Mouse (Mus musculus) C2C12 (cell line): ENCODE data around the gene Minpp1. TPM values are rescaled to one million over a fixed set of nuclear protein-coding genes. Genes with fewer than 3 reads are reported as not detected.

ENCODE experiments used
- H3K27me3 ChIP-seq: one replicate; pipeline ENCODE4 v1.6.1; 2011; ENCODE audit not compliant: control insufficient read depth, insufficient read depth, insufficient read length
- H3K36me3 ChIP-seq: one replicate; pipeline ENCODE4 v1.6.1; 2011; ENCODE audit not compliant: control insufficient read depth, insufficient read depth
- H3K4me3 ChIP-seq: one replicate; pipeline ENCODE4 v1.5.1; 2011; ENCODE audit warnings: mild to moderate bottlenecking, control low read depth; ENCODE audit not compliant: poor library complexity, insufficient read depth, severe bottlenecking
- H3K79me2 ChIP-seq: one replicate; pipeline ENCODE4 v1.6.1; 2011; ENCODE audit not compliant: control insufficient read depth, insufficient read depth
- H3K79me3 ChIP-seq: one replicate; pipeline ENCODE4 v1.6.1; 2011; ENCODE audit warnings: low read depth, control low read depth
- H3ac ChIP-seq: one replicate; pipeline ENCODE3; 2011; ENCODE audit warnings: low read depth; ENCODE audit not compliant: control insufficient read depth, insufficient read length
- CEBPB ChIP-seq: IDR thresholded peaks from one replicate; pipeline ENCODE4 v1.6.1; 2011; ENCODE audit warnings: low read depth, mild to moderate bottlenecking, control low read depth, moderate library complexity
- CTCF ChIP-seq: IDR thresholded peaks from one replicate; pipeline ENCODE4 v1.5.1; 2011; ENCODE audit not compliant: control insufficient read depth, insufficient read depth, insufficient read length
- FOSL1 ChIP-seq: IDR thresholded peaks from one replicate; pipeline ENCODE4 v1.8.0; 2011; ENCODE audit warnings: mild to moderate bottlenecking, low read length; ENCODE audit not compliant: poor library complexity, insufficient read depth, severe bottlenecking
- MAX ChIP-seq: IDR thresholded peaks from one replicate; pipeline ENCODE4 v1.6.1; 2011; ENCODE audit warnings: mild to moderate bottlenecking, control low read depth
- MYOD1 ChIP-seq: IDR thresholded peaks from one replicate; pipeline ENCODE4 v1.6.1; 2011; ENCODE audit warnings: low read depth; ENCODE audit not compliant: control insufficient read depth, insufficient read length
- MYOG ChIP-seq: IDR thresholded peaks from one replicate; pipeline ENCODE4 v1.6.1; 2011; ENCODE audit not compliant: control insufficient read depth, insufficient read length; ENCODE audit errors: extremely low read depth
- USF1 ChIP-seq: IDR thresholded peaks from one replicate; pipeline ENCODE4 v1.6.1; 2011; ENCODE audit warnings: low read depth, mild to moderate bottlenecking, control low read depth, moderate library complexity
- polyA plus RNA-seq: library from polyadenylated mRNA; unstranded; fragments of >200 nt; fragmentation: generic; extraction: Trizol; gene quantifications from one replicate; pipeline ENCODE4 v1.2.1, GENCODE M21; 2012; ENCODE audit warnings: missing spikeins

Gene Minpp1
- polyA plus RNA-seq, 1 experiment, result 30.4 TPM

DNA sequence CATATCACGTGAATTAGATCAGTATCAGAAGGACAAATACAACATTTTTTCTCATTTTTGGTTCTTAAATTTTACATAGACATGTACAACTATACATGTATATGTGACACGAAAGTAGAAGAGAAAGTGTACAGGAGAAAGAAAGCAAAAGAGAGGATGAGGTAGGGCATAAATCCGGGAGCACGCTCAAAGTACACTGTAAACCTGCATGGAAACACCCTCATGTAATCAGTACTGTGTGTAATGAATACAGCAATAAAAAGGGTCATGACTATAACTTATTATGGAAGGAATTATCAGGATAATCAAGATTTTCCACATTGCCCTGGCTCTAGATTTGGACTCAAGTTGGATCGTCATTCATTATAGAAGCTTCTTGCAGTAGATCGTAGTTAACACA lies 22.5 kb upstream of the Minpp1 start:
- H3K79me2 ChIP-seq, result no peaks in the 10 kb centered on the region
- H3K79me3 ChIP-seq, result no peaks in the 10 kb centered on the region
- TF ChIP-seq MAX (no peak), CTCF (no peak), USF1 (no peak), MYOG (no peak), FOSL1 (no peak), CEBPB (no peak), MYOD1 (no peak)
- no peaks in the 10 kb centered on the region for H3K36me3 ChIP-seq
- no peaks in the 10 kb centered on the region for H3K27me3 ChIP-seq
- no peak overlapping the region for H3ac ChIP-seq
- no peak overlapping the region for H3K4me3 ChIP-seq

DNA sequence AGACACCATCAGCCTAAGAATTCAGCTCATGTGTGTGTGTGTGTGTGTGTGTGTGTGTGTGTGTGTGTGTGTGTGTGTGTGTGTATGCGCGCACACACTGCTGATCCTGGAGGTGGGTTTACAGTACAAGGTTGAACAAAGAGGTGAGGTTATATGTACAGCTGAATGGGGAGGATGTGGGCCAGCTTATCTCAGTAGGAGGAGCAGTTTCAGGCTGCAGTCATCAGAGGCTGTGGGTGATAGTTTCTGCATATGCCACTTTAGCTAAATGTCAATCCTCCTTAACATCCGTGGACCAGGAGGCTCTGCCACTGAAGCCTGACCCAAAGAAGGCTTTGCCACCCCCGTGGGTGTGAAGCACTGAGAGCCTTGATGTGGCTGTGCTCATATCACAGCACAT lies 20.3 kb upstream of the Minpp1 start:
- Histone ChIP-seq H3K4me3 (no peak overlapping the region), H3K36me3 (no peaks in the 10 kb centered on the region), H3K79me3 (no peaks in the 10 kb centered on the region), H3ac (no peak overlapping the region), H3K27me3 (no peaks in the 10 kb centered on the region), H3K79me2 (no peaks in the 10 kb centered on the region)
- no peak for TF ChIP-seq MYOG
- TF ChIP-seq MAX, result no peak
- TF ChIP-seq MYOD1, result no peak
- no peak for TF ChIP-seq CTCF
- no peak for TF ChIP-seq CEBPB
- no peak for TF ChIP-seq USF1
- no peak for TF ChIP-seq FOSL1

DNA sequence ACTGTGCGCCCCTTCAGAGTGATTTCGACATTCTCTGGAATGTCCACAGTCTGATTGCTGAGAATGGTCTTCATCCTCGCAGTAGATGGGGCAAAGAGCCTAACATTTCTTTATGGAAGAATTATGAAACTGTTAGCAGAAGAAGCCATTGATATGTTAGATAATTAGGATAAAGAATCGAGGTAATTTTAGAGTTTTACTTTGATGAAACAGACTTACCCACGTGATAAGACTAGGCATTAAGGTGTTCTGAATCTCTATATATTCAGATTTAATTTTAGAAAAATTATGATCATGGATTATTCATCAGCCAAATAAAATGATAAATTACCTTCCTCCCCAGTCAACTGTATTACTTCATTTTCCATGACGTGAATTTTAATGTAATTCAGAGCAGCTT lies 19.1 kb upstream of the Minpp1 start, which contains the start of gene Rpl9-ps6:
TSS of gene Rpl9-ps6 (minus strand) at position 101 of the 400 bp plus-strand sequence.
- Histone ChIP-seq H3ac (no peak within 1 kb of the TSS), H3K79me3 (no peaks in the 10 kb centered on the region), H3K4me3 (no peak within 1 kb of the TSS), H3K36me3 (no peaks in the 10 kb centered on the region), H3K27me3 (no peaks in the 10 kb centered on the region), H3K79me2 (no peaks in the 10 kb centered on the region)
- no peak for TF ChIP-seq CEBPB
- TF ChIP-seq CTCF, result no peak

DNA sequence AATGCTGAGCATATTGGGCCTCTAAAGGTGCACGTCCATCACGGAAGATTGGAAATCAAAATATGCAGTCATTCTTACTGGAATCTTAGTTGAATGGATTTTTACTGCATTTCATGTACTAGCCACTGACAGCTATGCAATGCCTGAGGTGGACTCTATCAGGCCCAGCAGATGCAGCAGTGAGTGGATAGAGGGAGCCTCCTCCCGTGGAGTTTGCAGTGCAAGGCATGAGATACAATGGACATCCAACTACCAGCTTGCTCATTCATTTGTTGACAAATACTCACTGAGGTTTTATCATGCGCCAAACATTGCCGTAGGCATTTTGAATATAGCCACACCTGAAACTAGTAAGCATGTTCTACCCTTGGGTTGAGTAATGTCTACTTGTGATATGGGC lies 18.2 kb upstream of the Minpp1 start:
- no peaks in the 10 kb centered on the region for H3K79me3 ChIP-seq
- no peaks in the 10 kb centered on the region for H3K36me3 ChIP-seq
- H3K27me3 ChIP-seq, result no peaks in the 10 kb centered on the region
- H3ac ChIP-seq, result no peak overlapping the region
- TF ChIP-seq CTCF, result no peak
- H3K4me3 ChIP-seq, result no peak overlapping the region
- H3K79me2 ChIP-seq, result no peaks in the 10 kb centered on the region

DNA sequence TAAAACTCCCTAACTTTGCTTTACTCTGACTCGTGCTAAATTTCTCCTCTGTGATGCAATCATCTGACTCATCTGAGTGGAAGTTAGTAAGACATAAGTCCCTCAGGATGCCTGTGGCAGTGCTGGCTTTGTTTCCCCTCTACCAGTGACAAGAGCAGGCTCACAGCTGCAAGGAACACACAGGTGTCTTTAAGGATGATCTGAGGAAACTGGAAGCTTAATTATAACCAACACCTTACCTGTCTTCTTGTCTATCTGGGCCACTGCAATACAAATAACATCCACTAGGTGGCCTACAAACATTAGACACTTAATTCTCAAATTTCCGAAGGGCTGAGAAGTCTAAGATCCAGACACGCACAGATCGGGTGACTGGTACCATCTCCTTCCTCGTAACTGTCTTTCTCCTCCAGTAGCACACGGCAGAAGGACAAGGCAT lies 15.5 kb upstream of the Minpp1 start:
- Histone ChIP-seq H3K79me2 (no peaks in the 10 kb centered on the region), H3K4me3 (no peak overlapping the region), H3K79me3 (no peaks in the 10 kb centered on the region), H3ac (no peak overlapping the region), H3K27me3 (no peaks in the 10 kb centered on the region), H3K36me3 (no peaks in the 10 kb centered on the region)
- no peak for TF ChIP-seq MYOG
- TF ChIP-seq MAX, result no peak
- no peak for TF ChIP-seq USF1
- no peak for TF ChIP-seq MYOD1
- TF ChIP-seq FOSL1, result peak; percentile 15
- TF ChIP-seq CEBPB, result peak; percentile 95
- TF ChIP-seq CTCF, result no peak

DNA sequence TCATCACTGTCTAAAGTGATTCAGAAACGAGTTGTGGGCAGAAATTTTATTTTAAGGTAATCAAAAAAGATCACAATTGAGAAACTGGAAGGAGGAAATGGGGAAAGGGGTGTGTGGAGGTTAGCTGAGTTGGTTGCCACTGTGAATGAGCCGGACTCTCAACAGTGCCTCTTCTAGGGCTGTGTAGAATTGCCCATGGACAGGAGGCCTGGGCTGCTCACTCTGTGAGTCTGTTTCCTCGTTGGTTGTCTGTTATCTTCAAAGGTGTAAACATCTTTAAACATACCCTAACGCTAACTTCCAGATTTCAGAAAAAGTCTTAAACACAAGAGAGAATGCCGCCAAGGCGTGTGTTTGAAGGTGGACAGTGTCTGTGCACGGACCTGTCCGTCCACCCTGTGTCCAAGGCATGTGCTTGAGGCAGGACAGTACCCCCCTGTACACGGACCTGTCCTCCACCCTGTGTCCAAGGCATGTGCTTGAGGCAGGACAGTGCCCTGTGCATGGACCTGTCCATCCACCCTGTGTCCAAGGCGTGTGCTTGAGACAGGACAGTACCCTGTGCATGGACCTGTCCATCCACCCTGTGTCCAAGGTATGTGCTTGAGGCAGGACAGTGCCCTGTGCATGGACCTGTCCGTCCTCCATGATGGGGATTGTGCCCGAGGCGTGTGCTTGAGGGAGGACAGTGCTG lies 14.9 kb upstream of the Minpp1 start:
- Histone ChIP-seq H3K36me3 (no peaks in the 10 kb centered on the region), H3K27me3 (no peaks in the 10 kb centered on the region), H3K79me2 (no peaks in the 10 kb centered on the region), H3ac (no peak overlapping the region), H3K4me3 (no peak overlapping the region), H3K79me3 (no peaks in the 10 kb centered on the region)
- TF ChIP-seq CTCF (no peak), MYOG (no peak), FOSL1 (no peak), USF1 (no peak), MAX (no peak), MYOD1 (no peak), CEBPB (no peak)
